Mouse (Mus musculus): ENCODE measurements at regions not wholly inside any gene's neighbourhood (a gene's known extent, or its start where the extent isn't known, plus 50 kb on each side); places are given as distances from the start of the nearest gene placed in this dataset.

DNA sequence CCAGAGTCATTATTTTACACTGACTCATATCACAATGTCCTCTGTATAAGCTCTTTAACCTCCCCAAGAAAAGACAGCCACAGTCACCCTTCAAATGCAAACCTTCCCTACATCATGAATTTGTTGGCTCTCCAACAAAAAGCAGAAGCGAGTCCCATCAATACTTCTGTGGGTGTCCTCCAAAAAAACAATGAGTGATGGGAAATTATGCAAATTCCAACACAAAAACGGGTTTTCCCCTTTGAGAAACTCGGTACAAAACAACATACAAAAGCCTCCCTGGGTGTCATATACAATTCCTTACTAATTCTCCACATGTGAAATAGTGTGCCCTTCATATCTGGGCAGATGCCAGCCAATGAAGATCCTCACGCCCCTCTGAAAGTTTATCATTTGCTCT, 311.8 kb upstream of the 4930412O13Rik start:
- no peak for TF ChIP-seq CTCF (IDR thresholded peaks at IDR 0.05; ENCODE audit: low read depth)
- TF ChIP-seq EP300 (optimal IDR thresholded peaks at IDR 0.05) = no peak

All from stomach, postnatal 0 days (tissue).